Mouse (Mus musculus) bone marrow, adult 2 months (tissue): ENCODE measurements around the gene Brpf3. TPM values are rescaled to one million over a fixed set of nuclear protein-coding genes. Genes with fewer than 3 reads are reported as not detected.

Experiments
- H3K27ac ChIP-seq: fragments of 200-500 bp; 2 replicates; pipeline ENCODE4 v1.5.1; 2012; ENCODE audit warnings: low read depth, mild to moderate bottlenecking, control low read depth, inconsistent platforms, low read length; ENCODE audit not compliant: control insufficient read depth, poor library complexity, insufficient read depth
- H3K4me1 ChIP-seq: fragments of 200-500 bp; 2 replicates; pipeline ENCODE4 v1.6.1; 2011; ENCODE audit warnings: low read length; ENCODE audit not compliant: control insufficient read depth, insufficient read depth
- H3K4me3 ChIP-seq: fragments of 200-500 bp; replicated peaks from 2 replicates; pipeline ENCODE3; 2011; ENCODE audit warnings: mild to moderate bottlenecking, low read depth, low read length, control low read depth; ENCODE audit not compliant: control insufficient read depth
- CTCF ChIP-seq: fragments of 200-500 bp; IDR thresholded peaks from 2 replicates; pipeline ENCODE4 v1.5.1; 2011; ENCODE audit warnings: low read length, control low read depth; ENCODE audit not compliant: control insufficient read depth, insufficient read depth
- POLR2A ChIP-seq: fragments of 200-500 bp; IDR thresholded peaks from 2 replicates; pipeline ENCODE4 v1.6.1; 2011; ENCODE audit warnings: low read depth, mild to moderate bottlenecking, control low read depth, low read length, borderline replicate concordance; ENCODE audit not compliant: control insufficient read depth
- WGBS: fragments of 180-500 bp; shearing (Covaris S2); methylation state at CpG from one replicate; pipeline ENCODE4 v1.1.7; 2018; 5-methylcytosine and 5-hydroxymethylcytosine counted together
- polyA plus RNA-seq: library from polyadenylated mRNA; stranded (reverse); fragments of >200 nt; gene quantifications from 2 replicates; pipeline ENCODE4 v1.2.4, GENCODE M21; 2011; ENCODE audit warnings: low replicate concordance; ENCODE audit not compliant: missing spikeins, insufficient read depth, insufficient read length

Brpf3 gene
- polyA plus RNA-seq, 1 experiment, result 133 TPM

- no peak for TF ChIP-seq CTCF
- TF ChIP-seq POLR2A, result no peak
- H3K27ac ChIP-seq, result no peak overlapping the region
- WGBS, result 1% methylated on average over 12 of the region's 12 CpGs
- peaks cover 1% of the 10 kb centered on the region; the same call in 1 of the 2 replicates for H3K4me1 ChIP-seq
- H3K4me3 ChIP-seq, result no peak overlapping the region
Measured at GRCm38 (mm10) chr17:28882316-28882715, 81.4 kb downstream of the Brpf3 start.

- TF ChIP-seq CTCF (no peak), POLR2A (no peak)
- H3K27ac ChIP-seq, result no peak overlapping the region
- no peak overlapping the region for H3K4me3 ChIP-seq
- 42% methylated on average over 8 of the region's 8 CpGs for WGBS
- H3K4me1 ChIP-seq, result peaks cover 1% of the 10 kb centered on the region; the same call in 1 of the 2 replicates
Measured at GRCm38 (mm10) chr17:28882810-28883209, 81.9 kb downstream of the Brpf3 start.

- peaks cover 1% of the 10 kb centered on the region; the same call in 1 of the 2 replicates for H3K4me1 ChIP-seq
- no peak overlapping the region; the same call in none of the 2 replicates for H3K27ac ChIP-seq
- H3K4me3 ChIP-seq, result no peak overlapping the region
- 32% methylated on average over 10 of the region's 10 CpGs for WGBS
- TF ChIP-seq POLR2A (no peak), CTCF (no peak)
Measured at GRCm38 (mm10) chr17:28883941-28884516, 83.1 kb downstream of the Brpf3 start.

- Histone ChIP-seq H3K4me3 (no peak overlapping the region), H3K27ac (no peak overlapping the region), H3K4me1 (peaks cover 1% of the 10 kb centered on the region; the same call in 1 of the 2 replicates)
- WGBS, result 73% methylated on average over 8 of the region's 8 CpGs
- no peak for TF ChIP-seq POLR2A
- no peak for TF ChIP-seq CTCF
Measured at GRCm38 (mm10) chr17:28885231-28885630, 84.3 kb downstream of the Brpf3 start.

GRCm38 (mm10) chr17:28886266-28886665, 85.4 kb downstream of the Brpf3 start:
- peaks cover 1% of the 10 kb centered on the region; the same call in 1 of the 2 replicates for H3K4me1 ChIP-seq
- TF ChIP-seq POLR2A (no peak), CTCF (no peak)
- H3K4me3 ChIP-seq, result no peak overlapping the region
- 88% methylated on average over 8 of the region's 8 CpGs for WGBS
- no peak overlapping the region for H3K27ac ChIP-seq

Other genes starting within 250 kb of the Brpf3 start
- not detected in 2 replicates for gene Clps, start 240.3 kb upstream of the Brpf3 start, polyA plus RNA-seq
- gene Lhfpl5, start 225.4 kb upstream of the Brpf3 start, polyA plus RNA-seq, result not detected in 2 replicates
- gene Srpk1, start 178.4 kb upstream of the Brpf3 start, polyA plus RNA-seq, result 67.3 and 78.8 TPM in 2 replicates
- 5.3 and 5.9 TPM in 2 replicates for gene Slc26a8, start 110.9 kb upstream of the Brpf3 start, polyA plus RNA-seq
- 35.7 and 100 TPM in 2 replicates for gene Mapk14, start 109.8 kb upstream of the Brpf3 start, polyA plus RNA-seq
- 2.7 and 6.1 TPM in 2 replicates for gene AC170998.1, start 75.0 kb upstream of the Brpf3 start, polyA plus RNA-seq
- gene Mapk13, start 31.8 kb upstream of the Brpf3 start, polyA plus RNA-seq, result 37.7 and 70.0 TPM in 2 replicates
- 0.67 TPM in 1 of 2 replicates, not detected in the other for gene Pnpla1, start 57.3 kb downstream of the Brpf3 start, polyA plus RNA-seq
- 0.29 TPM in 1 of 2 replicates, not detected in the other for gene 4930539E08Rik, start 114.2 kb downstream of the Brpf3 start, polyA plus RNA-seq
- gene Pxt1, start 142.8 kb downstream of the Brpf3 start, polyA plus RNA-seq, result 1.3 TPM in 1 of 2 replicates, not detected in the other
- gene Kctd20, start 150.9 kb downstream of the Brpf3 start, polyA plus RNA-seq, result 50.2 and 81.5 TPM in 2 replicates
- 139 and 214 TPM in 2 replicates for gene Stk38, start 206.9 kb downstream of the Brpf3 start, polyA plus RNA-seq
- gene Srsf3, start 231.5 kb downstream of the Brpf3 start, polyA plus RNA-seq, result 212 and 214 TPM in 2 replicates